Mouse (Mus musculus) neural tube, embryonic 15.5 days (tissue): ENCODE data around the gene Mrpl17. TPM values are rescaled to one million over a fixed set of nuclear protein-coding genes. Genes with fewer than 3 reads are reported as not detected.

Experiments
- ATAC-seq: fragments of 200-750 bp; cut with Nextera tagmentation; 2 replicates; pipeline ENCODE4 v1.8.0; 2017; ENCODE audit warnings: mild to moderate bottlenecking, moderate TSS enrichment, moderate library complexity; ENCODE audit not compliant: low FRiP score
- H3K27ac ChIP-seq: fragments of 300-500 bp; sonication (generic); replicated peaks from 2 replicates; pipeline ENCODE4 v1.5.1; 2015; ENCODE audit warnings: mild to moderate bottlenecking, inconsistent platforms
- H3K27me3 ChIP-seq: fragments of 300-500 bp; sonication (generic); replicated peaks from 2 replicates; pipeline ENCODE4 v1.6.1; 2015; ENCODE audit warnings: inconsistent platforms
- H3K36me3 ChIP-seq: fragments of 300-500 bp; sonication (generic); 2 replicates; pipeline ENCODE4 v1.6.1; 2015; ENCODE audit warnings: inconsistent platforms
- H3K4me1 ChIP-seq: fragments of 300-500 bp; sonication (generic); 2 replicates; pipeline ENCODE4 v1.6.1; 2015; ENCODE audit warnings: inconsistent platforms
- H3K4me2 ChIP-seq: fragments of 300-500 bp; sonication (generic); 2 replicates; pipeline ENCODE4 v1.6.1; 2015; ENCODE audit warnings: inconsistent platforms, mild to moderate bottlenecking, moderate library complexity
- H3K4me3 ChIP-seq: fragments of 300-500 bp; sonication (generic); replicated peaks from 2 replicates; pipeline ENCODE4 v1.5.1; 2015; ENCODE audit warnings: mild to moderate bottlenecking, inconsistent platforms
- H3K9ac ChIP-seq: fragments of 300-500 bp; sonication (generic); replicated peaks from 2 replicates; pipeline ENCODE4 v1.6.1; 2015; ENCODE audit warnings: mild to moderate bottlenecking, inconsistent platforms
- H3K9me3 ChIP-seq: fragments of 300-500 bp; sonication (generic); replicated peaks from 2 replicates; pipeline ENCODE4 v1.6.1; 2016; ENCODE audit warnings: inconsistent platforms
- WGBS: fragments of 180-500 bp; shearing (Covaris S2); methylation state at CpG from one replicate; pipeline ENCODE4 v1.1.7; 2015; ENCODE audit warnings: mixed read lengths; 5-methylcytosine and 5-hydroxymethylcytosine counted together
- polyA plus RNA-seq: library from polyadenylated mRNA; unstranded; fragments of >200 nt; fragmentation: Nextera tagmentation; extraction: Ambion mirVana; gene quantifications from 2 replicates; pipeline ENCODE4 v1.2.1, GENCODE M21; 2015

The Mrpl17 gene
- polyA plus RNA-seq, 1 experiment from 2014 or later: 189 TPM

DNA sequence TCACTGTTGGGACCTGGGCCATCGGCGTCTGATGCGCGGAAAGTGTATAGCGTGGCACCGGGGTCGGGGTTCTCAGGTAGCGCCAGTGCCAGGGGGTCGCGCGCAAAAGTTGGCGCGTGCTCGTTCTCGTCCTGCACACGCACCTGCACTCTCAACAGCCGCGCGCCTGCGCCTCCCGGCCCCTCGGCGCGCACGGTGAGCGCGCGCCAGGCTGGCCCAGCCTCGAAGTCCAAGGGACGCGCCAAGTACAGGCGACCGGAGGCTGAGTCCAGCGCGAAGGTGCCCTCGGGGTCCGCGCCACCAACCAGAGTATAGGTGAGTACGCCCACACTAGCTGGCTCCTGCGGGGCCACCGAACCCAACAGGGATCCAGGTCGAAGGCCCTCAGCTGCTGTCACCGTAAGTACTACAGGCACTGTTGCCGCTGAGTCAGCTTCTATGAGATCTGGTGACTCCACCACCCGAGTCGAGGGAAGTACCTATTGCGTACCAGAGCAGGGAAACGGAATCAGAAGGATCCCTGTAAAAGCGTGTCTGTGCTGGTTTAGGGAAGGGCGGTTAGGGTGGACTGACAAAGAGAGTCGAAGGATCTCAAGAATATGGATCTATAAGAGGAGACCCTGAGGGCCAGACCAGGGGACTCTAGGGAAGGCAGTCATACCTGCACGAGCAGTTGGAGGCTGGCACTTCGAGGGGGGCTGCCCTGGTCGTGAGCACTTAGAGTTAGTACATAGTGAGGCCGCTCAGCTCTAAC, 48.2 kb downstream of the Mrpl17 start:
- no peak overlapping the region for H3K27ac ChIP-seq
- 26% methylated on average over 55 of the region's 55 CpGs for WGBS
- H3K36me3 ChIP-seq: peaks cover 82% of the 10 kb centered on the region
- no peaks in the 10 kb centered on the region for H3K9me3 ChIP-seq
- ATAC-seq: peak; percentile 6; the same call in 1 of the 2 replicates
- no peaks in the 10 kb centered on the region for H3K27me3 ChIP-seq
- H3K4me1 ChIP-seq: peaks cover 14% of the 10 kb centered on the region
- no peak overlapping the region for H3K9ac ChIP-seq
- no peak overlapping the region for H3K4me3 ChIP-seq
- peak overlapping the region; percentile 1; the same call in 1 of the 2 replicates for H3K4me2 ChIP-seq

DNA sequence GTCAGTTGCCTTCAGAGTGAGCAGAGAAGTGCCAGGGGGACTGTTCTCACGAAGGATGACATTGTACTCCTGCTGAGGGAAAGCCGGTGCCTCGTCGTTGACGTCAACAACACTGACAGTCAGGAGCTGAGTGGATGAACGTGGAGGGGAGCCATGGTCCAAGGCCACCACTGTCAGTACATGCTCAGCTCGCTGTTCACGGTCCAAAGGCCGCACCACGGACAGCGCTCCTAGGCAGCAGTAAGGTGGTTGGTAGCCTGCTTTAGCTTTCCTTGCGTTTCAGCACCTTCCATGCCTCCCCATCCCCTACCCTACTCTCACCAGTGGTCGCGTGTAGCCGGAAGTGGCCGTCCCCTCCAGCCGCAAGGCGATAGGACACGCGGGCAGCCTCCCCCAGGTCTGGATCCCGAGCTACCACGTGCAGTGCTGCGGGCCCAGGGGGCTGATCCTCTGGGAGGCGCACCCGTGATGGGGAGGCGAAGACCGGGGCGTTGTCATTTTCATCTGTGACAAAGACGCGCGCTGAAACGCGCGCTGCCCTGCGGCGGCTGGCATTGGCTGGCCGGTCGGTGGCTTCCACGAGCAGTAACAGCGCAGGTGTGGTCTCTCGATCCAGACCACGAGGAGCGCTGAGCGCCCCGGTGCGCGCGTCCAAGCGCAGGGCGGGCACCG, 49.0 kb downstream of the Mrpl17 start:
- no peaks in the 10 kb centered on the region for H3K27me3 ChIP-seq
- no peak overlapping the region for H3K9ac ChIP-seq
- peak; percentile 11; the same call in 1 of the 2 replicates for ATAC-seq
- H3K4me2 ChIP-seq: peak overlapping the region; percentile 1; the same call in 1 of the 2 replicates
- no peak overlapping the region for H3K4me3 ChIP-seq
- peaks cover 7% of the 10 kb centered on the region; the same call in 1 of the 2 replicates for H3K4me1 ChIP-seq
- H3K27ac ChIP-seq: no peak overlapping the region
- no peaks in the 10 kb centered on the region for H3K9me3 ChIP-seq
- 27% methylated on average over 51 of the region's 51 CpGs for WGBS
- H3K36me3 ChIP-seq: peaks cover 85% of the 10 kb centered on the region

DNA sequence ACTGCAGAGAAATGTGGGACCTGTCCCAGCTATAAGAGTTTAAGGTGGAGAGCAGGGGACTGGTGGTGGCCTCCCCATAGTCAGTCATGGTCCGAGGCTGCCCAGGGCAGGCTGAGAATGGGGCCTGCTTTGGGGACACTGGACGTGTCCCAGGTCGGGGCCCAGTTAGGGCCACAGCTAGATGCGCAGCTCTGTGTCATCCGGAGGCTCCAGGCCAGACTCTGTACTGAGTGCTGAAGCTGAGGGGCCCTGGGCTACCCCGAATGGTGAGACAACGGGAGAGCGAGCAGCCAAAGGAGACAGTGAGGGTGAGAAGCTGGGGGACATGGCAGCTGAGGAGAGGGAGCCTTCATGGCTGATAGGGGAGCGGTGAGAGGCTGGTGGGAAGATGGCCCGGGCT, 57.6 kb downstream of the Mrpl17 start:
- Histone ChIP-seq H3K4me1 (peaks cover 20% of the 10 kb centered on the region), H3K9ac (no peak overlapping the region), H3K27me3 (no peaks in the 10 kb centered on the region), H3K36me3 (peaks cover 67% of the 10 kb centered on the region), H3K27ac (peak overlapping the region; percentile 76; the same call in 1 of the 2 replicates), H3K4me3 (no peak overlapping the region), H3K4me2 (no peak overlapping the region), H3K9me3 (no peaks in the 10 kb centered on the region)
- 91% methylated on average over 10 of the region's 10 CpGs for WGBS
- peak; percentile 11; the same call in 1 of the 2 replicates for ATAC-seq

Other genes starting within 250 kb of the Mrpl17 start
- 248 and 299 TPM in 2 replicates for gene Apbb1, start 229.4 kb downstream of the Mrpl17 start, polyA plus RNA-seq
- gene Hpx, start 211.0 kb downstream of the Mrpl17 start, polyA plus RNA-seq: 0.36 and 0.59 TPM in 2 replicates
- gene Trim3, start 177.5 kb downstream of the Mrpl17 start, polyA plus RNA-seq: 91.6 and 107 TPM in 2 replicates
- 163 and 179 TPM in 2 replicates for gene Timm10b, start 171.0 kb downstream of the Mrpl17 start, polyA plus RNA-seq
- gene Arfip2, start 170.7 kb downstream of the Mrpl17 start, polyA plus RNA-seq: 82.0 and 89.0 TPM in 2 replicates
- gene Gm45799, start 170.5 kb downstream of the Mrpl17 start, polyA plus RNA-seq: 16.4 and 16.6 TPM in 2 replicates
- 1.3 and 1.9 TPM in 2 replicates for gene Dnhd1, start 160.3 kb downstream of the Mrpl17 start, polyA plus RNA-seq
- gene Ilk, start 74.5 kb downstream of the Mrpl17 start, polyA plus RNA-seq: 204 and 227 TPM in 2 replicates
- 27.8 and 28.8 TPM in 2 replicates for gene Rrp8, start 73.7 kb downstream of the Mrpl17 start, polyA plus RNA-seq
- gene Taf10, start 66.7 kb downstream of the Mrpl17 start, polyA plus RNA-seq: 101 and 102 TPM in 2 replicates
- 41.4 and 50.2 TPM in 2 replicates for gene Tpp1, start 58.9 kb downstream of the Mrpl17 start, polyA plus RNA-seq
- 10.0 and 10.8 TPM in 2 replicates for gene Dchs1, start 23.4 kb downstream of the Mrpl17 start, polyA plus RNA-seq
- 0.54 TPM in 1 of 2 replicates, not detected in the other for gene Gm4070, start 142.9 kb upstream of the Mrpl17 start, polyA plus RNA-seq